Mouse (Mus musculus) hindbrain, embryonic 14.5 days (tissue): ENCODE results near the gene 4930453N24Rik. TPM values are rescaled to one million over a fixed set of nuclear protein-coding genes. Genes with fewer than 3 reads are reported as not detected.

Experiments used
- ATAC-seq: fragments of 200-750 bp; cut with Nextera tagmentation; 2 replicates; pipeline ENCODE4 v1.8.0; 2017; ENCODE audit warnings: moderate number of reproducible peaks, mild to moderate bottlenecking, moderate TSS enrichment, moderate library complexity; ENCODE audit not compliant: low FRiP score
- DNase-seq: peaks from one replicate; pipeline ENCODE4 v3.0.0-alpha.2; 2015; ENCODE audit warnings: low spot score
- H3K27ac ChIP-seq: fragments of 300-500 bp; sonication (generic); 2 replicates; pipeline ENCODE4 v1.5.1; 2014; ENCODE audit warnings: mild to moderate bottlenecking, moderate library complexity
- H3K27me3 ChIP-seq: fragments of 300-500 bp; sonication (generic); 2 replicates; pipeline ENCODE4 v1.6.1; 2014; ENCODE audit warnings: mild to moderate bottlenecking, low read length, mixed read lengths; ENCODE audit not compliant: control insufficient read depth, insufficient read depth
- H3K36me3 ChIP-seq: fragments of 300-500 bp; sonication (generic); replicated peaks from 2 replicates; pipeline ENCODE4 v1.6.1; 2014; ENCODE audit not compliant: control insufficient read depth, insufficient read depth
- H3K4me1 ChIP-seq: fragments of 300-500 bp; sonication (generic); replicated peaks from 2 replicates; pipeline ENCODE4 v1.6.1; 2014; ENCODE audit warnings: antibody characterized with exemption, low read length, mixed read lengths; ENCODE audit not compliant: control insufficient read depth, insufficient read depth
- H3K4me2 ChIP-seq: fragments of 300-500 bp; sonication (generic); replicated peaks from 2 replicates; pipeline ENCODE4 v1.6.1; 2014; ENCODE audit warnings: mild to moderate bottlenecking, moderate library complexity
- H3K4me3 ChIP-seq: fragments of 300-500 bp; sonication (generic); replicated peaks from 2 replicates; pipeline ENCODE4 v1.5.1; 2014; ENCODE audit warnings: mild to moderate bottlenecking, low read length
- H3K9ac ChIP-seq: fragments of 300-500 bp; sonication (generic); 2 replicates; pipeline ENCODE4 v1.6.1; 2014
- H3K9me3 ChIP-seq: fragments of 300-500 bp; sonication (generic); 2 replicates; pipeline ENCODE4 v1.6.1; 2016; ENCODE audit warnings: low read length; ENCODE audit not compliant: control insufficient read depth
- WGBS: fragments of 180-500 bp; shearing (Covaris S2); extraction: QIAGEN DNeasy Blood & Tissue Kit; methylation state at CpG from one replicate; pipeline ENCODE4 v1.1.7; 2014; 5-methylcytosine and 5-hydroxymethylcytosine counted together
- polyA plus RNA-seq: library from polyadenylated mRNA; unstranded; fragments of >200 nt; fragmentation: Nextera tagmentation; extraction: Ambion mirVana; gene quantifications from 2 replicates; pipeline ENCODE4 v1.2.1, GENCODE M21; 2014

The 4930453N24Rik gene
- 19.3 and 23.9 TPM in 2 replicates for polyA plus RNA-seq

- DNase-seq, result peak; percentile 90
- H3K4me3 ChIP-seq, result peak within 1 kb of the TSS; percentile 89
- H3K9ac ChIP-seq, result peak within 1 kb of the TSS; percentile 86
- H3K9me3 ChIP-seq, result no peaks in the 10 kb centered on the region
- ATAC-seq, result peak; percentile 97
- peak within 1 kb of the TSS; percentile 71 for H3K4me2 ChIP-seq
- H3K27me3 ChIP-seq, result no peaks in the 10 kb centered on the region
- 2% methylated on average over 72 of the region's 72 CpGs for WGBS
- peaks cover 14% of the 10 kb centered on the region for H3K4me1 ChIP-seq
- peaks cover 12% of the 10 kb centered on the region for H3K36me3 ChIP-seq
- peak within 1 kb of the TSS; percentile 83 for H3K27ac ChIP-seq
Measured at GRCm38 (mm10) chr16:64770521-64771430, at the start of gene 4930453N24Rik. 4930453N24Rik (minus strand) TSS chr16:64771161.

GRCm38 (mm10) chr16:64817094-64817765 is 46.3 kb upstream of the 4930453N24Rik start:
- no peaks in the 10 kb centered on the region for H3K9me3 ChIP-seq
- ATAC-seq, result no peak
- no peak for DNase-seq
- WGBS, result 99% methylated on average over 3 of the region's 3 CpGs
- H3K4me3 ChIP-seq, result no peak overlapping the region
- H3K27me3 ChIP-seq, result no peaks in the 10 kb centered on the region
- H3K36me3 ChIP-seq, result peaks cover 14% of the 10 kb centered on the region
- no peaks in the 10 kb centered on the region for H3K4me1 ChIP-seq
- H3K4me2 ChIP-seq, result no peak overlapping the region
- H3K27ac ChIP-seq, result no peak overlapping the region
- H3K9ac ChIP-seq, result no peak overlapping the region

GRCm38 (mm10) chr16:64803041-64803440 is 32.1 kb upstream of the 4930453N24Rik start:
- no peak overlapping the region for H3K27ac ChIP-seq
- ATAC-seq (no peak), DNase-seq (no peak)
- H3K4me3 ChIP-seq, result no peak overlapping the region
- H3K9ac ChIP-seq, result no peak overlapping the region
- H3K36me3 ChIP-seq, result peaks cover 9% of the 10 kb centered on the region; the same call in 1 of the 2 replicates
- no peaks in the 10 kb centered on the region for H3K4me1 ChIP-seq
- no peaks in the 10 kb centered on the region for H3K9me3 ChIP-seq
- H3K4me2 ChIP-seq, result no peak overlapping the region
- WGBS, result 85% methylated on average over 3 of the region's 3 CpGs
- H3K27me3 ChIP-seq, result no peaks in the 10 kb centered on the region

- Histone ChIP-seq H3K4me2 (no peak overlapping the region), H3K4me3 (no peak overlapping the region), H3K36me3 (peaks cover 9% of the 10 kb centered on the region; the same call in 1 of the 2 replicates), H3K9me3 (no peaks in the 10 kb centered on the region), H3K9ac (no peak overlapping the region), H3K27ac (no peak overlapping the region), H3K27me3 (no peaks in the 10 kb centered on the region), H3K4me1 (no peaks in the 10 kb centered on the region)
- no peak for DNase-seq
- ATAC-seq, result no peak
Measured at GRCm38 (mm10) chr16:64801638-64802037, 30.7 kb upstream of the 4930453N24Rik start.

GRCm38 (mm10) chr16:64800393-64800792 is 29.4 kb upstream of the 4930453N24Rik start:
- Histone ChIP-seq H3K27me3 (no peaks in the 10 kb centered on the region), H3K4me2 (no peak overlapping the region), H3K4me3 (no peak overlapping the region), H3K9ac (no peak overlapping the region), H3K4me1 (no peaks in the 10 kb centered on the region), H3K9me3 (no peaks in the 10 kb centered on the region), H3K27ac (no peak overlapping the region), H3K36me3 (peaks cover 3% of the 10 kb centered on the region; the same call in 1 of the 2 replicates)
- WGBS, result 96% methylated on average over 5 of the region's 5 CpGs
- DNase-seq (no peak), ATAC-seq (no peak)

GRCm38 (mm10) chr16:64794802-64795201 is 23.8 kb upstream of the 4930453N24Rik start:
- no peaks in the 10 kb centered on the region for H3K9me3 ChIP-seq
- no peaks in the 10 kb centered on the region for H3K27me3 ChIP-seq
- ATAC-seq (no peak), DNase-seq (no peak)
- H3K36me3 ChIP-seq, result peaks cover 6% of the 10 kb centered on the region; the same call in 1 of the 2 replicates
- WGBS, result 90% methylated on average over 2 of the region's 2 CpGs
- no peak overlapping the region for H3K4me2 ChIP-seq
- no peak overlapping the region for H3K9ac ChIP-seq
- H3K27ac ChIP-seq, result no peak overlapping the region
- H3K4me1 ChIP-seq, result no peaks in the 10 kb centered on the region
- no peak overlapping the region for H3K4me3 ChIP-seq

GRCm38 (mm10) chr16:64789706-64790105 is 18.7 kb upstream of the 4930453N24Rik start:
- no peak overlapping the region for H3K4me3 ChIP-seq
- H3K9me3 ChIP-seq, result no peaks in the 10 kb centered on the region
- WGBS, result 94% methylated on average over 3 of the region's 3 CpGs
- no peak overlapping the region for H3K27ac ChIP-seq
- peaks cover 24% of the 10 kb centered on the region for H3K36me3 ChIP-seq
- no peak for ATAC-seq
- no peak overlapping the region for H3K4me2 ChIP-seq
- no peaks in the 10 kb centered on the region for H3K4me1 ChIP-seq
- no peak for DNase-seq
- H3K27me3 ChIP-seq, result no peaks in the 10 kb centered on the region
- H3K9ac ChIP-seq, result no peak overlapping the region

GRCm38 (mm10) chr16:64775516-64775915 is 4.6 kb upstream of the 4930453N24Rik start:
- H3K27me3 ChIP-seq, result no peaks in the 10 kb centered on the region
- no peaks in the 10 kb centered on the region for H3K9me3 ChIP-seq
- WGBS, result 89% methylated on average over 1 of the region's 1 CpGs
- 0 out of 2 replicates have a peak, but pooled peaks cover 5% of the 10 kb centered on the region for H3K36me3 ChIP-seq
- H3K27ac ChIP-seq, result no peak overlapping the region
- H3K4me2 ChIP-seq, result no peak overlapping the region
- H3K4me3 ChIP-seq, result no peak overlapping the region
- H3K9ac ChIP-seq, result no peak overlapping the region
- DNase-seq (no peak), ATAC-seq (no peak)
- H3K4me1 ChIP-seq, result 0 out of 2 replicates have a peak, but pooled peaks cover 3% of the 10 kb centered on the region

- DNase-seq (no peak), ATAC-seq (no peak)
- H3K27ac ChIP-seq, result peak overlapping the region; percentile 83
- peak overlapping the region; percentile 71 for H3K4me2 ChIP-seq
- peak overlapping the region; percentile 89 for H3K4me3 ChIP-seq
- no peaks in the 10 kb centered on the region for H3K27me3 ChIP-seq
- 84% methylated on average over 2 of the region's 2 CpGs for WGBS
- H3K9me3 ChIP-seq, result no peaks in the 10 kb centered on the region
- H3K4me1 ChIP-seq, result peaks cover 14% of the 10 kb centered on the region
- H3K9ac ChIP-seq, result peak overlapping the region; percentile 86
- peaks cover 5% of the 10 kb centered on the region for H3K36me3 ChIP-seq
Measured at GRCm38 (mm10) chr16:64771431-64771818, 464 bp upstream of the 4930453N24Rik start.
